Mouse (Mus musculus) intestine, embryonic 14.5 days (tissue): ENCODE results near the gene Pex6. TPM values are rescaled to one million over a fixed set of nuclear protein-coding genes. Genes with fewer than 3 reads are reported as not detected.

Experiments
- ATAC-seq: fragments of 200-750 bp; cut with Nextera tagmentation; replicated peaks from 2 replicates; pipeline ENCODE4 v1.8.0; 2017; ENCODE audit warnings: low read depth, moderate number of reproducible peaks, moderate TSS enrichment, moderate library complexity; ENCODE audit not compliant: low FRiP score, low TSS enrichment
- DNase-seq: peaks from one replicate; pipeline ENCODE4 v3.0.0-alpha.2; 2018; ENCODE audit warnings: low spot score
- H3K27ac ChIP-seq: fragments of 300-500 bp; sonication (generic); 2 replicates; pipeline ENCODE4 v1.5.1; 2014; ENCODE audit warnings: low read depth, mild to moderate bottlenecking, control low read depth
- H3K27me3 ChIP-seq: fragments of 300-500 bp; sonication (generic); replicated peaks from 2 replicates; pipeline ENCODE4 v1.6.1; 2014; ENCODE audit warnings: low read length, control low read depth; ENCODE audit not compliant: control insufficient read depth, insufficient read depth
- H3K36me3 ChIP-seq: fragments of 300-500 bp; sonication (generic); 2 replicates; pipeline ENCODE4 v1.6.1; 2014; ENCODE audit warnings: low read length, control low read depth; ENCODE audit not compliant: control insufficient read depth, insufficient read depth
- H3K4me1 ChIP-seq: fragments of 300-500 bp; sonication (generic); replicated peaks from 2 replicates; pipeline ENCODE4 v1.6.1; 2014; ENCODE audit warnings: low read length, control low read depth, mixed read lengths; ENCODE audit not compliant: control insufficient read depth, insufficient read depth
- H3K4me2 ChIP-seq: fragments of 300-500 bp; sonication (generic); 2 replicates; pipeline ENCODE4 v1.6.1; 2014; ENCODE audit warnings: low read length
- H3K4me3 ChIP-seq: fragments of 300-500 bp; sonication (generic); 2 replicates; pipeline ENCODE4 v1.5.1; 2014; ENCODE audit warnings: low read depth, low read length, control low read depth, mixed read lengths
- H3K9ac ChIP-seq: fragments of 300-500 bp; sonication (generic); 2 replicates; pipeline ENCODE4 v1.6.1; 2014; ENCODE audit warnings: mild to moderate bottlenecking, low read length
- H3K9me3 ChIP-seq: fragments of 300-500 bp; sonication (generic); 2 replicates; pipeline ENCODE4 v1.6.1; 2016; ENCODE audit warnings: low read length, control low read depth; ENCODE audit not compliant: control insufficient read depth
- WGBS: fragments of 180-500 bp; shearing (Covaris S2); extraction: QIAGEN DNeasy Blood & Tissue Kit; methylation state at CpG from one replicate; pipeline ENCODE4 v1.1.7; 2014; 5-methylcytosine and 5-hydroxymethylcytosine counted together
- polyA plus RNA-seq: library from polyadenylated mRNA; unstranded; fragments of >200 nt; fragmentation: Nextera tagmentation; extraction: Ambion mirVana; gene quantifications from 2 replicates; pipeline ENCODE4 v1.2.1, GENCODE M21; 2014

The Pex6 gene
- polyA plus RNA-seq, 1 experiment from 2014 or later: 20.8 TPM

DNA sequence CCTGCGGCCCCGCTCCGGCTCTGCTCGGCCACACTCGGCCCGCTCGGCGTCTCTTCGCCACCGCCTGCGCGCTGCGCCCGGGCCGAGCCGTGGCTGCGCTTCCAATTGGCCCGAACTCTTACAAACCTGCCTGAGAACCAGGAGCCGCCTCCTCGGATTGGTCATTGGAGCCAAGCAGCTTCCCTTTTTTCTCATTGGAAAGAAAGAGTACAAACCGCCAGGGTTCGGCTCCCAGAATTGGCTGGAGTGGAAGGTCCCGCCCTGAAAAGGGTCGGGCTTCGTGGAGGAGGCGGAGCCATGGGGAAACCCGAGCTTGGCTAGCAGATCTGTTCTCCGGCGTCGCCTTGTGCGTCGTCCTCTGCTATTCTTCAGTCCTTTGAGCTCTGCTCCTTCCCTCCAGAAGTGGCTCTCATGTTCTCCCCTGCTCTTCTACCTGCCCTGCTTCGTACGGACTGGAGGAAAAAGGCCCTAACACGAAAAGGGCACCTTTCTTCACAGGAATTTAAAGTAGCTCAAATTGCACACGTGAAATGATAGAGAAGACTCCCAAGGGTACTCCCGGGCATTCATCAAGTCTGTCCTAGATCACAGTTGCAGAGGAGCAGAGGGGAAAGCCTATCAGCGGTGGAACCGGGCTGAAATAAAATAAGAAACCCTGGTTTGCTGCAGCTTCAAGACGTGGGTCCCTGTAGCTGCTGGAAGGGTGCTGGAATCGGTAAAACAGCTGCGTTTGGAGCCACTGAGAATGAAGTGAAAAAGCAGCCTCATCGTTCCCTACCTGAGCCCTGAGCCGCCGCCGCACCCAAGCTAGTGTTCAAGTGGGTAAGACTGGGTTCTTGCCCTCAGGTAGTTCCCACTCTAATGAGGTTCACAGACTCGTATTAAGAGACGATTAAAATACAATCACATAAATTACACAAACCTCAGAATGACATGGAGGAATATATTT, 6.1 kb upstream of the Pex6 start, which contains the start of gene Ppp2r5d:
TSS of gene Ppp2r5d (minus strand) at position 225 of the 949 bp plus-strand sequence.
- peak within 1 kb of the TSS; percentile 84 for H3K4me3 ChIP-seq
- H3K9ac ChIP-seq: peak within 1 kb of the TSS; percentile 81
- DNase-seq: peak; percentile 94
- H3K36me3 ChIP-seq: 0 out of 2 replicates have a peak, but pooled peaks cover 6% of the 10 kb centered on the region
- ATAC-seq: peak; percentile 95
- peak within 1 kb of the TSS; percentile 93 for H3K27ac ChIP-seq
- no peaks in the 10 kb centered on the region for H3K9me3 ChIP-seq
- under 1% methylated on average over 48 of the region's 48 CpGs for WGBS
- H3K4me1 ChIP-seq: peaks cover 20% of the 10 kb centered on the region
- H3K27me3 ChIP-seq: no peaks in the 10 kb centered on the region
- peak within 1 kb of the TSS; percentile 86 for H3K4me2 ChIP-seq

DNA sequence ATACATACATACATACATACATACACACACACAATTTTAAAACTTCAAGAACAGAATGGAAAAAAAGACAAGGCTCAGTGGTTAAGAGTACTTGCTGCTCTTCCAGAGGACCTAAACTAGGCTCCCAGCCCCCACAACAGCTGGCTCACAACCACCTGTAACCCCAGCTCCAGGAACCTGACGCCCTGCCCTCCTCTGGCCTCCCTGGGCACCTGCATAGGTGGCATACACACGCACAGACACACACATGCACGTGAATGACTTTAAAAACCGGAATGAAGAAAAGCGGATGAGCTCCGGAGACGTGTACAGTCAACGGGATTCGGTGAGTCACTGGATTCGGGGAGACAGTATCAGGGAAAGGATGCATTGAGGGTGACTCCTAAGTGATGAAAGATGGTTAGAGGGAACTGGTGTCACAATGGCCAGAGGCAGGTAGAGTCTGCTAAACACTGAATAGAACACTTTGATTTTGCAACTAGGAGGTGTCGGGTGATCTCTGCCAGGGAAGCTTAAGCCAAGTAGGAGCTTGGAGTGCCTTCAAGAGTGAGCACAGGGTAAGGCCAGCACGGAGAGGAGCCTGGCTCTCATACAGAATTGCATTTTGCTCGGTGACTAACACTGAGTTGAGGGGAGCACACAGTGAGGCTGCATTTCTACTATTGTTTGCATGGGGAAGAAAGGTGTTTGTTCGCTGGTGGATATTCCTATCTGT, 4.7 kb upstream of the Pex6 start:
- Histone ChIP-seq H3K4me2 (no peak overlapping the region), H3K4me3 (no peak overlapping the region), H3K9me3 (no peaks in the 10 kb centered on the region), H3K27me3 (no peaks in the 10 kb centered on the region), H3K36me3 (no peaks in the 10 kb centered on the region), H3K4me1 (peaks cover 14% of the 10 kb centered on the region), H3K9ac (no peak overlapping the region), H3K27ac (no peak overlapping the region)
- ATAC-seq (no peak), DNase-seq (no peak)
- 93% methylated on average over 14 of the region's 14 CpGs for WGBS

- peak; percentile 66 for ATAC-seq
- Histone ChIP-seq H3K27ac (peak overlapping the region; percentile 23; the same call in 1 of the 2 replicates), H3K9me3 (no peaks in the 10 kb centered on the region), H3K4me3 (peak overlapping the region; percentile 72), H3K4me1 (peaks cover 11% of the 10 kb centered on the region; the same call in 1 of the 2 replicates), H3K9ac (peak overlapping the region; percentile 88), H3K4me2 (peak overlapping the region; percentile 97), H3K27me3 (no peaks in the 10 kb centered on the region), H3K36me3 (peaks cover 30% of the 10 kb centered on the region)
- peak; percentile 62 for DNase-seq
- WGBS: 1% methylated on average over 60 of the region's 76 CpGs
Measured at GRCm38 (mm10) chr17:46711612-46712271, 479 bp downstream of the Pex6 start.

DNA sequence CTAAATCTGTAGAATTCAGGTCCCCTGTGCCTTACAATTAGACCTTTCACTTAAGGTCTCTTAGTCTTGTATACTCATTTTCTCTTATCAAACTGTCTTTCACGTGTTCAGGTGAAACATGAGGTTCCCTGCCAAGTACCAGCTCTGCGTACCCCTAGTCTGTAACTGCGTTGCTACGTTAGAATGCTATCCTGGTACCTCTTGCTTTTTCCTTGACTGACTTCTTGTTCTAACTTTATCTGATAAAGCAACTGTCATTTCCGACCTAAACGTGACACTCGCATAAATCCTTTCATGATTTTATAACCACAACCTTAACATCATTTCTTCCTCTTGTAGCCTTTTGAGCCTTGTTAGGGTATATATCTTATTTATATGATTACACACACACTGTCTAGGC, 1.2 kb downstream of the Pex6 start:
- Histone ChIP-seq H3K9ac (peak overlapping the region; percentile 88), H3K36me3 (peaks cover 30% of the 10 kb centered on the region), H3K27me3 (no peaks in the 10 kb centered on the region), H3K9me3 (no peaks in the 10 kb centered on the region), H3K4me3 (peak overlapping the region; percentile 72), H3K4me1 (peaks cover 11% of the 10 kb centered on the region; the same call in 1 of the 2 replicates), H3K27ac (no peak overlapping the region), H3K4me2 (peak overlapping the region; percentile 97)
- no peak for DNase-seq
- WGBS: 69% methylated on average over 7 of the region's 7 CpGs
- no peak for ATAC-seq

DNA sequence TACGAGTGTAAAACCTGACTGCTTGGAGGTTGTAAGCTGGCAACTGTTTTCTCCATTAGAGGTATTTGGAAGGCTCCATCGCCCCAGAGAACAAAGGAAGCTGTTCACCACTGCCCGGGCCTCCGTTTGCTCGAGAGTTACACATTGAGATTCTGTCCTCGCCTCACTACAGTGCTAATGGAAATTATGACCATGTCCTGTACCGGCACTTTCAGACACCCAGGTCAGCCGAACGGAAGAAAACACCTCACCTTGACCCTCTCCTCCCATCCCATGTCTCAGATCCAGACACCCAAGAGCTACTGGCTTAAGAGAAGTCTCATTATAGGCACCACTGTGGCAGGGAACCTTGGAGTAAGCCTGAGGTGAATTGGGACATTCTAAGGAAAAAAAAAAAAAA, 2.6 kb downstream of the Pex6 start:
- Histone ChIP-seq H3K9ac (no peak overlapping the region), H3K27me3 (no peaks in the 10 kb centered on the region), H3K36me3 (peaks cover 30% of the 10 kb centered on the region), H3K4me2 (no peak overlapping the region), H3K4me1 (peaks cover 11% of the 10 kb centered on the region; the same call in 1 of the 2 replicates), H3K27ac (no peak overlapping the region), H3K4me3 (no peak overlapping the region), H3K9me3 (no peaks in the 10 kb centered on the region)
- no peak for DNase-seq
- ATAC-seq: no peak
- WGBS: 88% methylated on average over 9 of the region's 9 CpGs

DNA sequence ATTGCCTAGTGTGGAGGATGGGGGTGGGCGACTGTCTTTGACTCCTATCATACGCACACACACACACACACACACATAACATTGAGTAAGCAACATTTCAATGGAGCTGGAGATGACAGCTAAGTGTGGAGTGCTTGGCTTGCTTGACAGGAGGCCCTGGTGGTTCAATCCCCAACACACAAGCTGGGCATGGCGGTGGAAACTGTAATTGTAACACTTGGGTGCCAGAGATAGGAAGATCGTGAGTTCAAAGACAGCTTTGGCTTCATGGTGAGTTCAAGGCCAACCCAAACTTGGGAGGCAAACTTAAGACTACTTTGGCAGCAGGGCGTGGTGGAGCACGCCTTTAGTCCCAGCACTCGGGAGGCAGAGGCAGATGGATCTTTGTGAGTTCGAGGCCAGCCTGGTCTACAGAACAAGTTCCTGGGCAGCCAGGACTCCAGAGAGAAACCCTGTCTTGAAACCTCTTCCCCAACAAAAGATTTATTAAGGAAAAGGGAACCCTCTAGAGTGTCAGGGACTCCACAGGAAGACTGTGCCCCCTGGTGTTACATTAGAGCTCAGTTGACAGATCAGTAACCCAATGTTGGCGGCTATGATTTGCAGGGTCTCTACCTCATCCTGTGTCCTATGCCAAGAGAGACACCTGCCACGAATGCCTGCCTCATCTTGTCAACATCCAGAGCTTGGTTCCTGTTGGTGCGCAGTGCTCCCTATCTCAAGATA, 3.7 kb downstream of the Pex6 start:
- no peaks in the 10 kb centered on the region for H3K9me3 ChIP-seq
- no peak overlapping the region for H3K9ac ChIP-seq
- H3K4me1 ChIP-seq: peaks cover 11% of the 10 kb centered on the region; the same call in 1 of the 2 replicates
- H3K27ac ChIP-seq: no peak overlapping the region
- DNase-seq (no peak), ATAC-seq (no peak)
- WGBS: 94% methylated on average over 11 of the region's 11 CpGs
- H3K4me3 ChIP-seq: no peak overlapping the region
- no peak overlapping the region for H3K4me2 ChIP-seq
- no peaks in the 10 kb centered on the region for H3K27me3 ChIP-seq
- H3K36me3 ChIP-seq: peaks cover 30% of the 10 kb centered on the region

DNA sequence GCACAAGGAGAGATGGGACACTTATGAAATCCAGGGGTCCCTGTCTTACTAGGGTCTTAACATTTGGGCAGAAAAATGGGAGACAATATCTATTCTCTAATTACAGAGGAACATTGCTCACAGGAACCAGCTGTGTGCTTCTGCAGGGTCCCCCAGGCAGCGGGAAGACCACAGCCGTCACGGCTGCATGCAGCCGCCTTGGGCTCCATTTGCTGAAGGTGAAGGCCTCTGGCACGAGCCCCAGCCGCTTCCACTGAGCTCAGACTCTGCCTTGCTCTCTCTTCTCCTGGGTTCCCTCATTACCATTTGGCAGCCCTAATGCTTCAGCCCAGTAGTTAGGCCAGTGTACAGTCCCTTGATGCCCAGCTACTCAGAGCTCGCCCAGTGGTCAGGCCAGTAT, 9.8 kb downstream of the Pex6 start:
- Histone ChIP-seq H3K36me3 (peaks cover 41% of the 10 kb centered on the region), H3K27me3 (no peaks in the 10 kb centered on the region), H3K9me3 (no peaks in the 10 kb centered on the region), H3K27ac (no peak overlapping the region), H3K4me2 (no peak overlapping the region), H3K4me1 (no peaks in the 10 kb centered on the region), H3K4me3 (no peak overlapping the region), H3K9ac (no peak overlapping the region)
- WGBS: 82% methylated on average over 7 of the region's 7 CpGs
- DNase-seq (no peak), ATAC-seq (no peak)
